Mouse (Mus musculus) heart, postnatal 0 days (tissue): ENCODE measurements at regions not wholly inside any gene's neighbourhood (a gene's known extent, or its start where the extent isn't known, plus 50 kb on each side); places are given as distances from the start of the nearest gene placed in this dataset. TPM values are rescaled to one million over a fixed set of nuclear protein-coding genes. Genes with fewer than 3 reads are reported as not detected.

Experiments
- ATAC-seq: fragments of 200-750 bp; cut with Nextera tagmentation; 2 replicates; pipeline ENCODE4 v1.8.0; 2017; ENCODE audit warnings: low read depth, moderate number of reproducible peaks, moderate library complexity; ENCODE audit not compliant: insufficient read depth
- DNase-seq: peaks from one replicate; pipeline ENCODE4 v3.0.0-alpha.2; 2016; ENCODE audit warnings: low spot score
- H3K27ac ChIP-seq: fragments of 300-500 bp; sonication (generic); 2 replicates; pipeline ENCODE4 v1.5.1; 2014; ENCODE audit warnings: low read depth, mild to moderate bottlenecking
- H3K27me3 ChIP-seq: fragments of 300-500 bp; sonication (generic); 2 replicates; pipeline ENCODE4 v1.6.1; 2014; ENCODE audit warnings: low read length, mixed read lengths; ENCODE audit not compliant: control insufficient read depth, insufficient read depth
- H3K36me3 ChIP-seq: fragments of 300-500 bp; sonication (generic); replicated peaks from 2 replicates; pipeline ENCODE4 v1.6.1; 2014; ENCODE audit warnings: low read length, mixed read lengths; ENCODE audit not compliant: control insufficient read depth, insufficient read depth
- H3K4me1 ChIP-seq: fragments of 300-500 bp; sonication (generic); 2 replicates; pipeline ENCODE4 v1.6.1; 2014; ENCODE audit warnings: antibody characterized with exemption; ENCODE audit not compliant: control insufficient read depth, insufficient read depth
- H3K4me2 ChIP-seq: fragments of 300-500 bp; sonication (generic); 2 replicates; pipeline ENCODE4 v1.6.1; 2014; ENCODE audit warnings: low read depth, mild to moderate bottlenecking, low read length, moderate library complexity
- H3K4me3 ChIP-seq: fragments of 300-500 bp; sonication (generic); 2 replicates; pipeline ENCODE4 v1.5.1; 2014; ENCODE audit warnings: low read depth, low read length
- H3K9ac ChIP-seq: fragments of 300-500 bp; sonication (generic); replicated peaks from 2 replicates; pipeline ENCODE4 v1.6.1; 2014; ENCODE audit warnings: low read depth, low read length, mixed read lengths
- H3K9me3 ChIP-seq: fragments of 300-500 bp; sonication (generic); replicated peaks from 2 replicates; pipeline ENCODE4 v1.6.1; 2016; ENCODE audit warnings: low read length; ENCODE audit not compliant: control insufficient read depth
- CTCF ChIP-seq: IDR thresholded peaks from 2 replicates; pipeline ENCODE4 v1.5.1; 2016; ENCODE audit warnings: antibody characterized with exemption, control low read depth, low read depth
- EP300 ChIP-seq: IDR thresholded peaks from 2 replicates; pipeline ENCODE4 v1.6.1; 2016; ENCODE audit warnings: antibody characterized with exemption, low read depth
- WGBS: fragments of 180-500 bp; shearing (Covaris S2); extraction: QIAGEN DNeasy Blood & Tissue Kit; methylation state at CpG from one replicate; pipeline ENCODE4 v1.1.7; 2014; 5-methylcytosine and 5-hydroxymethylcytosine counted together
- microRNA-seq: library from miRNA; unstranded; fragments of <30 nt; microRNA quantifications from one replicate; pipeline ENCODE4, GENCODE M21; 2016

GRCm38 (mm10) chr3:137810123-137810522 lies 54.2 kb upstream of the H2afz start:
- ATAC-seq = no peak

More at GRCm38 (mm10) chr3:137810123-137810522, 54.2 kb upstream of the H2afz start:
- no peak overlapping the region for H3K27ac ChIP-seq
- no peaks in the 10 kb centered on the region for H3K27me3 ChIP-seq
- WGBS = 68% methylated on average over 3 of the region's 3 CpGs
- H3K4me3 ChIP-seq = no peak overlapping the region
- DNase-seq = no peak
- H3K9me3 ChIP-seq = no peaks in the 10 kb centered on the region
- no peaks in the 10 kb centered on the region; the same call in 1 of the 2 replicates for H3K4me1 ChIP-seq
- TF ChIP-seq CTCF (no peak), EP300 (no peak)
- no peak overlapping the region for H3K9ac ChIP-seq
- no peak overlapping the region for H3K4me2 ChIP-seq
- H3K36me3 ChIP-seq = no peaks in the 10 kb centered on the region

Small RNA genes in the stretch of these regions (microRNA-seq; reads per million reads assigned to microRNA genes)
- not detected for gene Mir6380
